Mouse (Mus musculus) stomach, embryonic 14.5 days (tissue): ENCODE measurements around the gene Mfap3. TPM values are rescaled to one million over a fixed set of nuclear protein-coding genes. Genes with fewer than 3 reads are reported as not detected.

Source experiments
- ATAC-seq: fragments of 200-750 bp; cut with Nextera tagmentation; 2 replicates; pipeline ENCODE4 v1.8.0; 2017; ENCODE audit warnings: low read depth, moderate TSS enrichment; ENCODE audit not compliant: insufficient number of reproducible peaks, insufficient read depth, low FRiP score
- H3K27ac ChIP-seq: fragments of 300-500 bp; sonication (generic); 2 replicates; pipeline ENCODE4 v1.5.1; 2014; ENCODE audit warnings: mild to moderate bottlenecking, low read length, moderate library complexity, mixed read lengths
- H3K27me3 ChIP-seq: fragments of 300-500 bp; sonication (generic); 2 replicates; pipeline ENCODE4 v1.6.1; 2014; ENCODE audit warnings: low read length, control low read depth, mixed read lengths; ENCODE audit not compliant: control insufficient read depth, insufficient read depth
- H3K36me3 ChIP-seq: fragments of 300-500 bp; sonication (generic); 2 replicates; pipeline ENCODE4 v1.6.1; 2014; ENCODE audit warnings: mild to moderate bottlenecking, control low read depth, low read length, moderate library complexity, mixed read lengths; ENCODE audit not compliant: control insufficient read depth, insufficient read depth
- H3K4me1 ChIP-seq: fragments of 300-500 bp; sonication (generic); 2 replicates; pipeline ENCODE4 v1.6.1; 2014; ENCODE audit warnings: low read length, control low read depth, mixed read lengths; ENCODE audit not compliant: control insufficient read depth, insufficient read depth
- H3K4me2 ChIP-seq: fragments of 300-500 bp; sonication (generic); replicated peaks from 2 replicates; pipeline ENCODE4 v1.6.1; 2014; ENCODE audit warnings: low read depth, low read length, control low read depth
- H3K4me3 ChIP-seq: fragments of 300-500 bp; sonication (generic); 2 replicates; pipeline ENCODE4 v1.5.1; 2014; ENCODE audit warnings: low read depth, low read length, control low read depth
- H3K9ac ChIP-seq: fragments of 300-500 bp; sonication (generic); replicated peaks from 2 replicates; pipeline ENCODE4 v1.6.1; 2014; ENCODE audit warnings: low read depth, mild to moderate bottlenecking, control low read depth, low read length, moderate library complexity, mixed read lengths
- H3K9me3 ChIP-seq: fragments of 300-500 bp; sonication (generic); 2 replicates; pipeline ENCODE4 v1.6.1; 2016; ENCODE audit warnings: low read depth, low read length, control low read depth; ENCODE audit not compliant: control insufficient read depth
- WGBS: fragments of 180-500 bp; shearing (Covaris S2); extraction: QIAGEN DNeasy Blood & Tissue Kit; methylation state at CpG from one replicate; pipeline ENCODE4 v1.1.7; 2014; 5-methylcytosine and 5-hydroxymethylcytosine counted together
- polyA plus RNA-seq: library from polyadenylated mRNA; unstranded; fragments of >200 nt; fragmentation: Nextera tagmentation; extraction: Ambion mirVana; gene quantifications from 2 replicates; pipeline ENCODE4 v1.2.1, GENCODE M21; 2014

The Mfap3 gene
- polyA plus RNA-seq, 1 experiment from 2014 or later: 51.2 TPM

GRCm38 (mm10) chr11:57496462-57497039, 21.9 kb upstream of the Mfap3 start:
- H3K27me3 ChIP-seq: no peaks in the 10 kb centered on the region
- no peak overlapping the region for H3K4me3 ChIP-seq
- H3K36me3 ChIP-seq: peaks cover 46% of the 10 kb centered on the region
- H3K4me1 ChIP-seq: no peaks in the 10 kb centered on the region
- no peak overlapping the region for H3K4me2 ChIP-seq
- peak; percentile 56; the same call in 1 of the 2 replicates for ATAC-seq
- no peak overlapping the region for H3K9ac ChIP-seq
- H3K27ac ChIP-seq: no peak overlapping the region
- H3K9me3 ChIP-seq: no peaks in the 10 kb centered on the region
- WGBS: 37% methylated on average over 3 of the region's 3 CpGs

- WGBS: 79% methylated on average over 3 of the region's 3 CpGs
- Histone ChIP-seq H3K9ac (no peak overlapping the region), H3K4me1 (no peaks in the 10 kb centered on the region), H3K27me3 (no peaks in the 10 kb centered on the region), H3K4me2 (no peak overlapping the region), H3K9me3 (no peaks in the 10 kb centered on the region), H3K4me3 (no peak overlapping the region), H3K36me3 (peaks cover 35% of the 10 kb centered on the region), H3K27ac (no peak overlapping the region)
- no peak for ATAC-seq
Measured at GRCm38 (mm10) chr11:57497701-57498100, 20.8 kb upstream of the Mfap3 start.

GRCm38 (mm10) chr11:57498215-57498614, 20.2 kb upstream of the Mfap3 start:
- Histone ChIP-seq H3K9ac (no peak overlapping the region), H3K27ac (no peak overlapping the region), H3K4me2 (no peak overlapping the region), H3K4me1 (no peaks in the 10 kb centered on the region), H3K27me3 (no peaks in the 10 kb centered on the region), H3K4me3 (no peak overlapping the region), H3K36me3 (peaks cover 30% of the 10 kb centered on the region), H3K9me3 (no peaks in the 10 kb centered on the region)
- no peak for ATAC-seq
- 93% methylated on average over 5 of the region's 5 CpGs for WGBS

GRCm38 (mm10) chr11:57503155-57503554, 15.3 kb upstream of the Mfap3 start:
- 90% methylated on average over 5 of the region's 5 CpGs for WGBS
- H3K36me3 ChIP-seq: peaks cover 50% of the 10 kb centered on the region
- no peak overlapping the region for H3K9ac ChIP-seq
- no peaks in the 10 kb centered on the region for H3K4me1 ChIP-seq
- no peak overlapping the region for H3K4me2 ChIP-seq
- no peak overlapping the region for H3K27ac ChIP-seq
- no peak for ATAC-seq
- H3K9me3 ChIP-seq: no peaks in the 10 kb centered on the region
- H3K27me3 ChIP-seq: no peaks in the 10 kb centered on the region
- H3K4me3 ChIP-seq: no peak overlapping the region

- no peaks in the 10 kb centered on the region for H3K4me1 ChIP-seq
- H3K27me3 ChIP-seq: no peaks in the 10 kb centered on the region
- peaks cover 42% of the 10 kb centered on the region for H3K36me3 ChIP-seq
- no peak for ATAC-seq
- no peaks in the 10 kb centered on the region for H3K9me3 ChIP-seq
- H3K4me3 ChIP-seq: no peak overlapping the region
- H3K9ac ChIP-seq: no peak overlapping the region
- H3K27ac ChIP-seq: no peak overlapping the region
- no peak overlapping the region for H3K4me2 ChIP-seq
- WGBS: 70% methylated on average over 6 of the region's 6 CpGs
Measured at GRCm38 (mm10) chr11:57506899-57507298, 11.6 kb upstream of the Mfap3 start.

- Histone ChIP-seq H3K27ac (no peak overlapping the region), H3K27me3 (no peaks in the 10 kb centered on the region), H3K36me3 (peaks cover 25% of the 10 kb centered on the region), H3K4me2 (no peak overlapping the region), H3K9me3 (no peaks in the 10 kb centered on the region), H3K4me3 (no peak overlapping the region), H3K9ac (no peak overlapping the region), H3K4me1 (peaks cover 3% of the 10 kb centered on the region; the same call in 1 of the 2 replicates)
- WGBS: 92% methylated on average over 5 of the region's 5 CpGs
- no peak for ATAC-seq
Measured at GRCm38 (mm10) chr11:57515218-57515617, 3.2 kb upstream of the Mfap3 start.

- 30% methylated on average over 5 of the region's 5 CpGs for WGBS
- Histone ChIP-seq H3K4me1 (peaks cover 3% of the 10 kb centered on the region; the same call in 1 of the 2 replicates), H3K27me3 (no peaks in the 10 kb centered on the region), H3K27ac (no peak overlapping the region), H3K4me2 (peak overlapping the region; percentile 60; the same call in 1 of the 2 replicates), H3K36me3 (peaks cover 14% of the 10 kb centered on the region), H3K9me3 (no peaks in the 10 kb centered on the region), H3K4me3 (no peak overlapping the region), H3K9ac (no peak overlapping the region)
- ATAC-seq: no peak
Measured at GRCm38 (mm10) chr11:57516946-57517441, 1.5 kb upstream of the Mfap3 start.

GRCm38 (mm10) chr11:57518751-57519148, 286 bp downstream of the Mfap3 start:
- peak overlapping the region; percentile 78; the same call in 1 of the 2 replicates for H3K27ac ChIP-seq
- ATAC-seq: no peak
- peaks cover 3% of the 10 kb centered on the region; the same call in 1 of the 2 replicates for H3K4me1 ChIP-seq
- peak overlapping the region; percentile 60 for H3K4me2 ChIP-seq
- H3K9me3 ChIP-seq: no peaks in the 10 kb centered on the region
- peak overlapping the region; percentile 90 for H3K4me3 ChIP-seq
- H3K36me3 ChIP-seq: peaks cover 4% of the 10 kb centered on the region
- H3K27me3 ChIP-seq: no peaks in the 10 kb centered on the region
- peak overlapping the region; percentile 71 for H3K9ac ChIP-seq
- WGBS: 2% methylated on average over 15 of the region's 16 CpGs
